In genomic region chr19:10224637-10225453, GRCm38 (mm10) we compare ENCODE assay signal across 12 mouse cellular contexts. TPM values are rescaled to one million over a fixed set of nuclear protein-coding genes. Genes with fewer than 3 reads are reported as not detected.
DNase-seq lines count a peak whose midpoint lies in the region; ATAC-seq and TF ChIP-seq lines count a peak whose summit lies in the region.
"Had no signal": no experiment of that assay in that cellular context is flagged by ENCODE, and none has a peak within 500 bp of the region (broad histone marks: within the 10 kb centered on the region; RNA-seq: fewer than 3 reads in every experiment).

No protein-coding gene starts in this region.

- H3K9me3 ChIP-seq in hindbrain, embryonic 10.5 days, result no peaks in the 10 kb centered on the region
- no peaks in the 10 kb centered on the region for H3K9me3 ChIP-seq in hindbrain, embryonic 16.5 days (ENCODE audit: control insufficient read depth, low read length)
- no peaks in the 10 kb centered on the region for H3K9me3 ChIP-seq in hindbrain, embryonic 15.5 days
- no peaks in the 10 kb centered on the region for H3K9me3 ChIP-seq in midbrain, embryonic 15.5 days

- H3K4me1 ChIP-seq in hindbrain, embryonic 10.5 days (replicated peaks), result peaks cover 44% of the 10 kb centered on the region
- no peaks in the 10 kb centered on the region for H3K4me1 ChIP-seq in hindbrain, embryonic 16.5 days (ENCODE audit: control insufficient read depth, insufficient read depth, low read depth, low read length)
- H3K4me1 ChIP-seq in hindbrain, embryonic 15.5 days (replicated peaks), result peaks cover 3% of the 10 kb centered on the region; the same call in 1 of the 2 replicates
- peaks cover 5% of the 10 kb centered on the region; the same call in 1 of the 2 replicates for H3K4me1 ChIP-seq in midbrain, embryonic 15.5 days
- no peaks in the 10 kb centered on the region for H3K4me1 ChIP-seq in thymus, adult 2 months (replicated peaks; ENCODE audit: control insufficient read depth, insufficient read depth, low read length)

- no peak overlapping the region for H3K4me2 ChIP-seq in hindbrain, embryonic 16.5 days (ENCODE audit: low read length)
- H3K4me2 ChIP-seq in hindbrain, embryonic 15.5 days, result peak overlapping the region; percentile 7; the same call in 1 of the 2 replicates
- H3K4me2 ChIP-seq in midbrain, embryonic 15.5 days, result 0 out of 2 replicates have a peak overlapping the region, but pooled peaks have one; percentile 9

- H3K4me3 ChIP-seq in hindbrain, embryonic 10.5 days, result peak overlapping the region; percentile 36
- H3K4me3 ChIP-seq in hindbrain, embryonic 16.5 days (ENCODE audit: low read length), result no peak overlapping the region
- no peak overlapping the region for H3K4me3 ChIP-seq in hindbrain, embryonic 15.5 days
- H3K4me3 ChIP-seq in midbrain, embryonic 15.5 days, result no peak overlapping the region
- no peak overlapping the region for H3K4me3 ChIP-seq in thymus, adult 2 months (ENCODE audit: control insufficient read depth, insufficient read depth, low read length)
- H3K4me3 ChIP-seq: gastrocnemius, adult 2 months had no signal

- no peak for TF ChIP-seq POLR2A in thymus, adult 2 months (IDR thresholded peaks at IDR 0.05; ENCODE audit: control insufficient read depth, extremely low read depth, insufficient read depth, low read length, poor library complexity)

- ATAC-seq in hindbrain, embryonic 16.5 days, result no peak
- ATAC-seq in hindbrain, embryonic 15.5 days (ENCODE audit: low FRiP score, low read depth), result no peak
- ATAC-seq in midbrain, embryonic 15.5 days (replicated peaks), result 0 out of 2 replicates have a peak, but pooled peaks have one; percentile 24

- no peak overlapping the region for H3K9ac ChIP-seq in hindbrain, embryonic 16.5 days (ENCODE audit: low read depth, low read length)
- no peak overlapping the region for H3K9ac ChIP-seq in hindbrain, embryonic 15.5 days
- no peak overlapping the region for H3K9ac ChIP-seq in midbrain, embryonic 15.5 days

- peaks cover 3% of the 10 kb centered on the region; the same call in 1 of the 2 replicates for H3K27me3 ChIP-seq in hindbrain, embryonic 10.5 days (ENCODE audit: insufficient read depth, poor library complexity, severe bottlenecking)
- no peaks in the 10 kb centered on the region for H3K27me3 ChIP-seq in hindbrain, embryonic 16.5 days (replicated peaks; ENCODE audit: control insufficient read depth, insufficient read depth, low read length)
- no peaks in the 10 kb centered on the region for H3K27me3 ChIP-seq in hindbrain, embryonic 15.5 days
- no peaks in the 10 kb centered on the region for H3K27me3 ChIP-seq in midbrain, embryonic 15.5 days (replicated peaks)
- no peaks in the 10 kb centered on the region for H3K27me3 ChIP-seq in thymus, adult 2 months (ENCODE audit: control insufficient read depth, insufficient read depth, low read length)

- 24% methylated on average over 26 of the region's 26 CpGs for WGBS in hindbrain, embryonic 10.5 days
- WGBS in hindbrain, embryonic 16.5 days, result 29% methylated on average over 26 of the region's 26 CpGs
- 42% methylated on average over 26 of the region's 26 CpGs for whole genome bisulfite sequencing in hindbrain, embryonic 15.5 days
- WGBS in midbrain, embryonic 15.5 days, result 32% methylated on average over 26 of the region's 26 CpGs
- 88% methylated on average over 26 of the region's 26 CpGs for WGBS in thymus, adult 2 months

- peak overlapping the region; percentile 87 for H3K27ac ChIP-seq in hindbrain, embryonic 10.5 days
- H3K27ac ChIP-seq in hindbrain, embryonic 16.5 days (ENCODE audit: low read depth, low read length), result no peak overlapping the region
- H3K27ac ChIP-seq in hindbrain, embryonic 15.5 days (replicated peaks), result no peak overlapping the region
- H3K27ac ChIP-seq in midbrain, embryonic 15.5 days, result no peak overlapping the region
- H3K27ac ChIP-seq in thymus, adult 2 months (ENCODE audit: control insufficient read depth, insufficient read depth, low read length), result no peak overlapping the region
- H3K27ac ChIP-seq: gastrocnemius, adult 2 months had no signal

- DNase-seq in hindbrain, embryonic 10.5 days (ENCODE audit: low spot score), result peak; percentile 58
- DNase-seq in embryo, embryonic 11 days, result peak; percentile 48
- no peak for DNase-seq in layer of hippocampus, adult 9-10 months (ENCODE audit: low spot score)
- DNase-seq in thymus, adult 2 months, result no peak
- DNase-seq in kidney, adult 9 months, result no peak
- DNase-seq: adrenal gland, postnatal 10 days; cerebellum, postnatal 25 days; gastrocnemius, adult 2 months; layer of hippocampus, postnatal 36 days had no signal

- no peak for TF ChIP-seq CTCF in thymus, adult 2 months (IDR thresholded peaks at IDR 0.05; ENCODE audit: borderline replicate concordance, control insufficient read depth, extremely low read depth, insufficient read depth, low read length, poor library complexity)

- H3K36me3 ChIP-seq in hindbrain, embryonic 10.5 days, result no peaks in the 10 kb centered on the region
- H3K36me3 ChIP-seq in hindbrain, embryonic 16.5 days (ENCODE audit: control insufficient read depth, insufficient read depth, low read length), result no peaks in the 10 kb centered on the region
- no peaks in the 10 kb centered on the region for H3K36me3 ChIP-seq in hindbrain, embryonic 15.5 days
- no peaks in the 10 kb centered on the region for H3K36me3 ChIP-seq in midbrain, embryonic 15.5 days (replicated peaks)
- no peaks in the 10 kb centered on the region for H3K36me3 ChIP-seq in thymus, adult 2 months (ENCODE audit: control insufficient read depth, insufficient read depth, low read length)

RNA-seq across cellular contexts. Expression of gene Myrf, which starts 15.7 kb away (rescaled TPM):
- polyA plus RNA-seq in hindbrain, embryonic 10.5 days (2016; fragmentation: Nextera tagmentation; extraction: Ambion mirVana), result 2.1 and 2.7 TPM in 2 replicates
- 0.95 and 1.1 TPM in 2 replicates for polyA plus RNA-seq in hindbrain, embryonic 16.5 days (2015; fragmentation: Nextera tagmentation; extraction: Ambion mirVana)
- 0.76 and 0.92 TPM in 2 replicates for polyA plus RNA-seq in hindbrain, embryonic 15.5 days (2015; fragmentation: Nextera tagmentation; extraction: Ambion mirVana)
- polyA plus RNA-seq in midbrain, embryonic 15.5 days (2015; fragmentation: Nextera tagmentation; extraction: Ambion mirVana), result 0.62 and 0.79 TPM in 2 replicates
- 2.7 and 4.9 TPM in 2 replicates for polyA plus RNA-seq in thymus, adult 2 months (2012; rRNA removed)

RNA-seq across cellular contexts. Expression of gene Fen1, which starts 20.9 kb away (rescaled TPM):
- 135 and 181 TPM in 2 replicates for polyA plus RNA-seq in hindbrain, embryonic 10.5 days (2016; fragmentation: Nextera tagmentation; extraction: Ambion mirVana)
- polyA plus RNA-seq in hindbrain, embryonic 16.5 days (2015; fragmentation: Nextera tagmentation; extraction: Ambion mirVana), result 27.6 and 29.4 TPM in 2 replicates
- polyA plus RNA-seq in hindbrain, embryonic 15.5 days (2015; fragmentation: Nextera tagmentation; extraction: Ambion mirVana), result 28.0 and 28.2 TPM in 2 replicates
- polyA plus RNA-seq in midbrain, embryonic 15.5 days (2015; fragmentation: Nextera tagmentation; extraction: Ambion mirVana), result 25.5 and 27.8 TPM in 2 replicates
- 43.8 and 57.8 TPM in 2 replicates for polyA plus RNA-seq in thymus, adult 2 months (2012; rRNA removed)

RNA-seq across cellular contexts. Expression of gene Tmem258, which starts 21.0 kb away (rescaled TPM):
- polyA plus RNA-seq in hindbrain, embryonic 10.5 days (2016; fragmentation: Nextera tagmentation; extraction: Ambion mirVana), result 387 and 389 TPM in 2 replicates
- polyA plus RNA-seq in hindbrain, embryonic 16.5 days (2015; fragmentation: Nextera tagmentation; extraction: Ambion mirVana), result 281 and 311 TPM in 2 replicates
- 330 and 360 TPM in 2 replicates for polyA plus RNA-seq in hindbrain, embryonic 15.5 days (2015; fragmentation: Nextera tagmentation; extraction: Ambion mirVana)
- polyA plus RNA-seq in midbrain, embryonic 15.5 days (2015; fragmentation: Nextera tagmentation; extraction: Ambion mirVana), result 324 and 334 TPM in 2 replicates
- polyA plus RNA-seq in thymus, adult 2 months (2012; rRNA removed), result 159 and 189 TPM in 2 replicates

RNA-seq across cellular contexts. Expression of gene Fads1, which starts 42.2 kb away (rescaled TPM):
- 162 and 170 TPM in 2 replicates for polyA plus RNA-seq in hindbrain, embryonic 10.5 days (2016; fragmentation: Nextera tagmentation; extraction: Ambion mirVana)
- polyA plus RNA-seq in hindbrain, embryonic 16.5 days (2015; fragmentation: Nextera tagmentation; extraction: Ambion mirVana), result 169 and 177 TPM in 2 replicates
- polyA plus RNA-seq in hindbrain, embryonic 15.5 days (2015; fragmentation: Nextera tagmentation; extraction: Ambion mirVana), result 155 and 160 TPM in 2 replicates
- polyA plus RNA-seq in midbrain, embryonic 15.5 days (2015; fragmentation: Nextera tagmentation; extraction: Ambion mirVana), result 175 and 182 TPM in 2 replicates
- polyA plus RNA-seq in thymus, adult 2 months (2012; rRNA removed), result 50.2 and 51.4 TPM in 2 replicates

Comparison
In these comparisons a context has a peak if more than half of its experiments do, and no peak if none do; other contexts are left out.
1. DNase-seq: peak in hindbrain, embryonic 10.5 days (single experiment) and embryo, embryonic 11 days (single experiment); none in layer of hippocampus, adult 9-10 months (single experiment), thymus, adult 2 months (single experiment) and kidney, adult 9 months (single experiment).